Mouse (Mus musculus) T-cell, adult 2 months (primary cell): ENCODE data around the gene Bmpr2.

Experiments
- DNase-seq: peaks from one replicate; pipeline ENCODE4 v3.0.0; 2022; ENCODE audit warnings: low spot score

Gene Bmpr2

DNA sequence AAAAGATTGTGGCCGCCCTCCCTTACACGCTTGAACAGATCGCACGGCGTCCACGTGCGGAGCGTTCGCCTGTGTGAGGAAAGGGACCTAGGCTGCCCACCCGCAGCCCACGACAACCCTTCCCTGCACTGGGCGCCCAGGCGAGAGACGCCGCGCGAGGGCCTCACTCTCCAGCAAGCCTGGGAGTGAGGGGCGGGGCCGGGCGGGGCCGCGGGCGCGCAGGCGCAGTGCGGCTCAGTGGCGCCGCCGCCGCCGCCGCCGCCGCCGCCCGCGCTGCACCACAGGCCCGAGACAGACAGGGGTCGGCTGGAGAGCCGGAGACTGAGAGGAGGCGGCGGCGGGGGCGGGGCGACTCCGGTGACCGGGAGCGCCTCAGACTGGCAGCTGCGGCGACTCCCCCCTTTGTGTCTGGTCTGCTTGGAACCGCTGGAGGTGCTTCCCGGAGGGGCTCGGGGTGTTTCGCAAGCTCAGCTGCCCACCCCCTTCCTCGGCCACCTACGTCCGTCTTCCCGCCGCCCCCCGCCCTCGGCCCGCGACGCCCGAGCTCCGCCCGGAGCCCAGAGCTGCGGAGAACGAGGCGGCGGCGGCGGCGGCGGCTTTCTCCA, at the start of gene Bmpr2:
Gene Bmpr2, plus strand, starts transcription at position 237 of the 605 bp plus-strand sequence.
- DNase-seq: peak; percentile 69

DNA sequence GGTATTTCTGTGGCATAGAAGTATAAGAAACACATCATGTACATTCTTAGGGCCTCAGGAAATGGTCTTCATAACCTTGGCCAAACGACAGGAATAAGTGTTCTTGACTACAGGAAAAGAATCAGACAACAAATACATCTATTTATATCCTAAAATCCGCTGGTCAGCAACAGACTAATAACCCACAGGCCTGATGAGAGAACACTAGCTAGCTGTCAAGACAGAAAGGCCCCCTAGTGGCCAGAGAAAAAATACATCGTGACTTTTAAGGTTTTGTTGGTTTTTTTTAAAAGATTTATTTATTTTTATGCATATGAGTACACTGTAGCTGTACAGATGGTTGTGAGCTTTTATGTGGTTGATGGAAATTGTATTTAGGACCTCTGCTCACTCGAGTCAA, 43.3 kb upstream of the Bmpr2 start:
- no peak for DNase-seq

GRCm38 (mm10) chr1:59725661-59726060, 37.5 kb upstream of the Bmpr2 start:
- DNase-seq: no peak

- DNase-seq: no peak
Measured at GRCm38 (mm10) chr1:59730106-59730505, 33.1 kb upstream of the Bmpr2 start.

GRCm38 (mm10) chr1:59730737-59731136, 32.5 kb upstream of the Bmpr2 start:
- DNase-seq: no peak

GRCm38 (mm10) chr1:59734076-59734475, 29.1 kb upstream of the Bmpr2 start:
- no peak for DNase-seq

GRCm38 (mm10) chr1:59738768-59739414, 24.3 kb upstream of the Bmpr2 start:
- no peak for DNase-seq

- DNase-seq: no peak
Measured at GRCm38 (mm10) chr1:59739577-59740354, 23.4 kb upstream of the Bmpr2 start.

GRCm38 (mm10) chr1:59749047-59749446, 14.2 kb upstream of the Bmpr2 start:
- DNase-seq: no peak

DNA sequence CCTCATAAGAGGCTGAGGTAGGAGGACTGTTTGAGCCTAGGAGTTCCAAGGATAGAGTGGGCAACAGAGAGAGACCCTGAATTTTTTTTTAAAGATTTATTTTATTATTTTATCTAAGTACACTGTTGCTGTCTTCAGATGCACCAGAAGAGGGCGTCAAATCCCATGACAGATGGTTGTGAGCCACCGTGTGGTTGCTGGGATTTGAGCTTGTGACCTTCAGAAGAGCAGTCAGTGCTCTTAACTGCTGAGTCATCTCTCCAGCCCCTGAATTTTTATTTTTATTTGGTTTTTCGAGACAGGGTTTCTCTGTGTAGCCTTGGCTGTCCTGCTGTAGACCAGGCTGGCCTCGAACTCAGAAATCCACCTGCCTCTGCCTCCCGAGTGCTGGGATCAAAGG, 13.5 kb upstream of the Bmpr2 start:
- peak; percentile 5 for DNase-seq

DNA sequence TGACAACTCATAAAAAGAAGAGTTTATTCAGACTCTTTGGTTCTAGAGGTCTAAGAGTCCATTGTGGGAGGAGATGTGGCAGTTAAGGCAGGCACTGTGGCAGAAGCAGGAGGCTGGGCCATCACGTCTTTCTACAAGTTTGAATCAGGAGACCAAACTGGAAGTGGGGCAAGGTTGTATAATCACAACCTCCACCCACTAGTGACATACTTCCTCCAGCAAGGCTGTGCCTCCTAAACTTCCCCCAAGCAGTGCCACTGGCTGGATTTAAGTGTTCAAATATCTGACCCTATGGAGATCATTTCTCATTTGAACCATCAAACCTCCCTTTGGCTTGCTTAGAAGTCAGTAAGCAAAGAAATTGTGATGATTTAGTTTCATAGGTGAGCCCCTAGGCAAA, 7.9 kb upstream of the Bmpr2 start:
- no peak for DNase-seq

- no peak for DNase-seq
Measured at GRCm38 (mm10) chr1:59758325-59758724, 4.9 kb upstream of the Bmpr2 start.

DNA sequence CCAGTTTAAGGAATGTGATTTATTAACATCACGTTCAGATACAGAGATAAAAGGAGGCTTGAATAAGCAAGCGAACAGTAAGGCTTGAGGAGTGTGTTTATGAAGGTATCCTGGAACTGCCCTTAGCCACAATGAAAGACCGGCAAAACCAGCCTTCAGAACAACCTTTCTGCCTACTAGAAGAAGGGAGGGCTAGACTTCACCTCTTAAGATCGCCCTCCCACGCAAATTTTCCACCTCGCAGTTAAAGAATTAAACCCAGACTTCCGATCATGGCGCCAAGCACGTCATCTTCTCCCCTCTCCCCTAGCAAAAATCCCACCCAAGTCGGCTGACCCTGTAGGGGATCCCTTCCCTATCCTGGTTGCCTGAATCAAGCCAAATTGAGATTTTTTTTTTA, 992 bp upstream of the Bmpr2 start:
- peak; percentile 39 for DNase-seq

GRCm38 (mm10) chr1:59762651-59763163, 493 bp upstream of the Bmpr2 start:
- peak; percentile 58 for DNase-seq

- DNase-seq: peak; percentile 23
Measured at GRCm38 (mm10) chr1:59763781-59764251, 616 bp downstream of the Bmpr2 start.

DNA sequence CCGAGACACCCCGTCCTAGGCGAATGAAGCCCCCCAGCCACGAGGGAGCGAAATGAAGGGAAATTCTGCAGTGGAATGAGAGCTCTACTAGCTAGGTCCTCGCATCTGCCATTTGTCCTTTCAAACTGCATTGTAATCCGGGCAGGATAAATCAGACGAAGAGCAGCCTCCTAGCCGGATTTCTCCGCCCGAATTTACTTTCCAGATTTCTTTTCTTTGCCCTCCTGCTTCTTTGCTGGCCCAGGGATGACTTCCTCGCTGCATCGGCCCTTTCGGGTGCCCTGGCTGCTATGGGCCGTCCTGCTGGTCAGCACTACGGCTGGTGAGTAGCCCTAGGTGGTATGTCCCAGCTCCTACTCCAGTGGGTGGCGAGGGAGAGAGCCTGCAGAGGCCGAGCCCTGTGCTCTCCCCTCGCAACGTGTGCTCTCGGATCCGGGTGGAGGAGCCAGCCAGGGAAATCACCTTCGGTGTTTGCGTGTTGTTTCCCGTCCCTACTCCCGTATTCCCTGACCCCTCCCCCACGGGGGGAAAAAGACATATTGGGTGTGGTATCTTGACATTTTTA, 1.3 kb downstream of the Bmpr2 start:
- peak; percentile 1 for DNase-seq

- no peak for DNase-seq
Measured at GRCm38 (mm10) chr1:59765279-59765678, 2.1 kb downstream of the Bmpr2 start.

DNA sequence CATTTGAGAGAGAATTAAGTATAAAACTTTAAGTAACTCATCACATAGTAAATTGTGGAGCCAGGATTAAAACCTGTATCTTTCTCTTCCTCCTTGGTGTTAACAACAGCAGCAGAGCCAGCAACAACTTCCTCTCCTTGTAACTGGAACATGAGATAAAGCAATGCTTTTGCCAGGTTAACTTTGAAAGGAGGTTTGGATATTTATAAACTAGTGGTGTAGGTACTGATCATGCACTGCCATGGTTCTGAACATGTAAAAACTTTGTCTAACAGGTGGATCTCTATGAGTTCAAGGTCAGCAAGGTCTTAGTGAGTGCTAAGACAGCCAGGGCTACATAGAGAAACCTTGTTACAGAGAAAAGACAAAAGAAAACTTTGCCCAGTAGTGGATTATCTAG, 3.4 kb downstream of the Bmpr2 start:
- no peak for DNase-seq

- no peak for DNase-seq
Measured at GRCm38 (mm10) chr1:59771871-59772270, 8.7 kb downstream of the Bmpr2 start.

DNA sequence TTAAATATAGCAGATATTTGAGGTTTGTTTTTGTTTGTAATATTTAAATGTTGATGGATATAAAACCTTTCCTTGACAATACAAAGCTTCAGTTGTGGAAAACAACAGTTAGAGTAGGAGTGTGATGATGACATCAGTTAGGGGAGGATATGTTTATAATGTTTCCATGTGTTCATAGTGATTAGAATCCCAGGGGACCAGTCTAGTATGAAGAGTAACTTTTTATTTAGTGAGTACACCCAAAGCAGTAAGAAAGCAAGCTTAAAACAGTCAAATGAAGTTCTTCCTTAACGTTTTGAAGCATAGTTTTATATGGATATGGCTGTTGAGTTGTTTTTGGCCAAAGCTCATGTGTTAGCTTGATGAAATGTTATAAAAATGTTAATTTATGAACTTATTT, 17.9 kb downstream of the Bmpr2 start:
- no peak for DNase-seq

DNA sequence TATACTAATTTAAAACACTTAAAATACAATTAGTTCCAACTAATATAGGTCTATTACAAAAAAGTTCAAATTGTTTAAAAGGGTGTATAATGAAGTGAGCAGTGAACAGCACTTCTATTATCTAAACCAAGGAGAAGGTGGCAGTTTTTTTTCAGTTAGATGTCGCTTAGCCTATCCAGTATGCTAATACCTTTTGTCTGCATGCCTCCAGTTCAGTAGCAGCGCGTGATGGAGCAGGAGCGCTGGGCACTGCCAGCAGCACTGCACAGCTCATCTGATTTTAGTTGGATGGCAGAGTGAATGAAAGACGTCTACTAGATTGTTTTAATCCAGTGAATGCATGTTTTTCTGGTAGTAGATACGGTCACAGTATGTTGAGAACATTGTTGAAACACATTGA, 25.8 kb downstream of the Bmpr2 start:
- no peak for DNase-seq

DNA sequence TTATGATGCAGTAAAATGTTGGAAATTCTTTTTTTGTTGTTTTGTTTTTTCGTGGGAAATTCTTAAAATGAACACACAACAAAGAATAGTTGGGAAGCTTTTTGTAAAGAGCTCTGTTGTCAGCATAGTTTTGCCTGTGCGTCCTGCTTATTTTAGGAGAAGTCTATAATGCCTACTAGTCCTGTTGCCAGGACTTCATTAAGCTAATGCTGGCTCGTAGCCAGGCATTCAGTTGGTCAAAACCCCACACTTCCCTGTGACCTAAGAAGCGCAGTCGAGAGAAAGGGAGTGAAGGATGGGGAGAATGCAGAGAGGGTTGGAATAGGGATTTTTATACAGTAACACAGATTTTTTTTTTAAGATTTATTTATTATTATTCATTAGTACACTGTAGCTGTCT, 26.5 kb downstream of the Bmpr2 start:
- DNase-seq: no peak

GRCm38 (mm10) chr1:59795336-59795735, 32.1 kb downstream of the Bmpr2 start:
- DNase-seq: no peak
